Mouse (Mus musculus) brain, embryonic 14.5 days (tissue): ENCODE results near the gene Six2.
"Not testable (repeated sequence)": the region's sequence is repeated elsewhere in the genome, so short reads cannot be mapped to it uniquely, and the experiment has no call there.

Experiments used
- CTCF ChIP-seq: fragments of 200-500 bp; IDR thresholded peaks from 2 replicates; pipeline ENCODE4 v1.5.1; 2012; ENCODE audit warnings: inconsistent platforms, mild to moderate bottlenecking, moderate library complexity, borderline replicate concordance; ENCODE audit not compliant: insufficient read depth, insufficient read length; ENCODE audit errors: extremely low read depth
- POLR2A ChIP-seq: fragments of 200-500 bp; IDR thresholded peaks from 2 replicates; pipeline ENCODE4 v1.6.1; 2012; ENCODE audit warnings: mild to moderate bottlenecking, inconsistent platforms, borderline replicate concordance; ENCODE audit not compliant: poor library complexity, insufficient read depth, insufficient read length, severe bottlenecking; ENCODE audit errors: extremely low read depth

- TF ChIP-seq CTCF, POLR2A: not testable (repeated sequence)
These were observed 3.6 kb downstream of the Six2 start for GRCm38 (mm10) chr17:85684436-85684835.
